Mouse (Mus musculus) neutrophil, adult 5-6 weeks (primary cell): ENCODE measurements around the gene Selplg. TPM values are rescaled to one million over a fixed set of nuclear protein-coding genes. Genes with fewer than 3 reads are reported as not detected.
"Not testable (repeated sequence)": the region's sequence is repeated elsewhere in the genome, so short reads cannot be mapped to it uniquely, and the experiment has no call there.

Source experiments
- ATAC-seq: fragments of 151-379, 151-347 bp; 2 replicates; pipeline ENCODE4 v1.8.0; 2017; ENCODE audit warnings: mild to moderate bottlenecking, moderate TSS enrichment; ENCODE audit not compliant: insufficient number of reproducible peaks, poor library complexity, low FRiP score, severe bottlenecking; ENCODE audit errors: extremely low read depth
- total RNA-seq: library from RNA; stranded (forward); fragments of 200-1000 nt; gene quantifications from 2 replicates; pipeline ENCODE4 v1.2.3, GENCODE M21; 2017

The Selplg gene
- total RNA-seq, 1 experiment from 2014 or later, result 568 TPM

DNA sequence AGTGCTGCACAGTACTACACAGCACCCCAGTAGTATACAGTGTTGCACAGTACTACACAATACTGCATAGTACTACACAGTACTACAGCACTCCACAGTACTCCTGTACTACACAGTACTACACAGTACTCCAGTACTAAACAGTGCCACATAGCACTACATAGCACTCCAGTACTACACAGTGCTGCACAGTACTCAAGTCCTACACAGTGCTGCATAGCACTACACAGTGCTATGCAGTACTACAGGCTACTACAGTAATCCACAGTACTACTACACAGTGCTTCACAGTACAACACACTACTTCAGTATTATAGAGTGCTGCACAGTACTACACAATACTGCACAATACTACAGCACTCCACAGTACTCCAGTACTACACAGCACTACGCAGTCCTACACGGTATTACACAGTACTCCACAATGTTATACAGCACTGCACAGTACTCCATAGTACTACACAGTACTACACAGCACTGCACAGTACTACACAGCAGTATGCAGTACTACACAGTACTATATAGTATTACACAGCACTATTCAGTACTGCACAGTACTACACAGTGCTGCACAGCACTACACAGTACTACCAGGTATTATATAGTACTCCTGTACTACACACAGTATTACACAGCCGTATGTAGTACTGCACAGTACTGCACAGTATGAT, 52.2 kb downstream of the Selplg start:
- ATAC-seq, result no peak

DNA sequence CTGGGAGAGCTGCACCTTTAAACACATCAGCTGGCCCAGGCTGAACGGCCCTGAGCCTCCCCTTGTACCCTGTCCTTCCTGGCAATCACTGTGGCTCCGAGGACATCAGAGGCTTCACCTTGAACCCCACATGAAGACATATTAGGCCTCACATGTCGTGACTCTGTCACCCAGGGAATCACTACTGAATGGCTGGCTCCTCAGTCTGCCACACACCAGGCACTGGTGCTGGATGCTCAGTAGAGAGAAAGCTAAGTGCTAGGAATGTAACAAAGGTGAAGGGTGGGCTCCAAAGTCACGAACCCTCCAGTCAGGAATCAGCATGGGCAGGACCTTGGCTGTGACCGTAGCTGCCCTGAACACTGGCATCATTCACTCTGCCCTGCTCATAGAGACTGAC, 52.9 kb downstream of the Selplg start:
- no peak for ATAC-seq

DNA sequence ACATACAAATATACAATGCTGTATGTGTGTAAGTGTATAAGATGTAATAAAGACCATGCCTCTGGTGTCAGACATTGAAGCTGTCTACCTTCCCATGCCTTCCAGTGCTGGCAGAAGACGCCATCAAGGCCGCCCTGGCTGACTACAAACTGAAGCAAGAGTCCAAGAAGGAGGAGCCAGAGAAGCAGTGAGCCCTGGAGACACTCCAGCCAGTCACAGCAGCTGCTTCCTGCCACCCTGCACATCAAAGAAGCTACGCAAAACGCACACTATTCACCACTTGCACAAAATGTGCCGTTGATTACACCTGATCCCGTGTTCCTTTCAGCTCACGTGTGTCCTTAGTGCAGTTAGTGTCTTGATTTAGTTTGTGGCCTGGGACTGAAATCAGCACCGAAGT, 54.7 kb downstream of the Selplg start:
- ATAC-seq, result not testable (repeated sequence)

DNA sequence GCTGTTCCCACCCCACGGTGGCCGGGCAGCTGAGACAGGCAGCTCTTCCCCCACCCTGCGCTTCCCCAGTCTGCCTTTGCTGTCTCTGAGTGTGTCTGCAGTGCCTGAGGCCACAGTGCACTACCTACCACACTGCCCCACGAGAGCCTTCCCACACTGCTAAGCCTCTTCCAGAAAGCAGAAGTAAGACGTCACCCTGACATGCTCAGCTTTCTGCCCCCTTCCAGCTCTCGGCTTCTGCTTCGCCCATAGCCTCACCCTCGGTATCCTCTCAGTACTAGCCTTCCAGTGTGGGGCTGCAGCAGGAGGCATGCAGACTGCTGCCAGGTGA, 55.6 kb downstream of the Selplg start:
- peak; percentile 64 for ATAC-seq

DNA sequence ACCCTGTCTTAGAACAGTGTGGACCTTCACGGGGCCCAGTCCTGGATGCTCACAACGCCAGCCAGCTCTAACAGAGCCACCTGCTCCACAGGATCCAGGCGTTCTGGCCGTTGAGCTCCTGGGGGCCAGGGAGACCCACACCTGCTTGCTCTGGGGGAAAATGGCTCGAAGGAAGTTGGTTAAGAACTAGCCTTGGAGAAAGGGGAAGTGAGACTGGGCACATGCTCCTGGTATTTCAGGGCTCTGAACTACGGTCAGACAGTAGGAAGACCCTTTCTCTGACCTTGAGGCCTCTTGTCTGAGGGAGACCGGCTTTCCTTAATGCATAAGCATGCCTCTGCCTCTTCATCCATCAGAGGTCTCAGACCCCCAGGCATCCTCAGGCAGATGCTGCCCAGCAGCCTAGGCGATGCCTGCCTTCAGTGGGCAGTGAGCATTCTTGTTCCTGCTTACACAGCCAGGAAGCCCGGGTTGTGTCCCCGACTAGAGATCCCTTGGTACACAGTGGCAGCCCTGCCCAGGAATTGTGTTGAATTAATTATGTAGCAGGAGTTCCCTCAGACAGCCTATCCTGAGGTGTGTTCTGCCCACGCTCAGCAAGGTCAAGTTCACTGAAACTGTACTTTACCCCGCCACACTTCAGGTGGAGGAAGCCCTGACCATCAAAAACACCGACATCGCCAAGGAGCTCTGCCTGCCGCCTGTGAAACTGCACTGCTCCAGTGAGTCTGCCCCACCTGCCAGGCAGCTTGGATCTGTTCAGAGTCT, 56.1 kb downstream of the Selplg start:
- no peak for ATAC-seq

DNA sequence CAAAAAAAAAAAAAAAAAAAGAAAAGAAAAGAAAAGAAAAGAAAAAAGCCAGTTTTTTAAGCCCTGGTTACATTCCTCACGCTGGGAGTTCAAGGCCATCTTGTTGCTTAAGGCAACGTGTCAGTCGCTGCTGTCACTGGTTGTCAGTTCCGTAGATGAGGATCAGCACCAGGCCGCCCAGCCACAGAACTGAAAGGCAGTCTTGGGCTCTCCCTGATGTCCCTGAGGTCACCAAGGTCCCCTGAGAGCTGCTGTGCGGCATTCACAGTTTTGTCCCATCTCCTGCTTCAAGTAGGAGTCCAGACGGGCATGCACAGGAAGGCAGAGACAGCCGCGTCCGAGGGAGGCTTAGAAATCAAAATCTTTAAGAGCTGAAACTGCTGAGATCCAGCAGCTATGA, 56.9 kb downstream of the Selplg start:
- no peak for ATAC-seq

DNA sequence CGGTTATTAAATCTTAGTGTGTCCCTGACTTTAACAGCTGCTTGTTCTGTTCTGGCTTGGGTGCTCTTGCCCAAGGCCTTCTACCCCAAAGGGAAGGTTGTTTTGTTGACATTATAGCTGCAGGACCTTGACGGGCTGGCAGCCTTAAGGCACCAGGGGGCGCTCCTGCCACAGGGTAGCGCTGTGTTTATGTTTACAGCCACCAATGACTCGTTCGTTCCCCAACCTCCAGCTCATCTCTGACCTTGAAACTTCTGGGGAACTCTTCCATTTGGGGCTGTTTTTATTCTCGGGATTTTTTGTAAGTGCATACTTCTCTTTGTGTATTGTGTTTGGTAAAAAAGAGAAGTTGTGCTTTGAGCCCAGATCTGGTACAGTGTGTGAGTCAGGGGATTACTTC, 58.8 kb downstream of the Selplg start:
- ATAC-seq, result peak; percentile 59

DNA sequence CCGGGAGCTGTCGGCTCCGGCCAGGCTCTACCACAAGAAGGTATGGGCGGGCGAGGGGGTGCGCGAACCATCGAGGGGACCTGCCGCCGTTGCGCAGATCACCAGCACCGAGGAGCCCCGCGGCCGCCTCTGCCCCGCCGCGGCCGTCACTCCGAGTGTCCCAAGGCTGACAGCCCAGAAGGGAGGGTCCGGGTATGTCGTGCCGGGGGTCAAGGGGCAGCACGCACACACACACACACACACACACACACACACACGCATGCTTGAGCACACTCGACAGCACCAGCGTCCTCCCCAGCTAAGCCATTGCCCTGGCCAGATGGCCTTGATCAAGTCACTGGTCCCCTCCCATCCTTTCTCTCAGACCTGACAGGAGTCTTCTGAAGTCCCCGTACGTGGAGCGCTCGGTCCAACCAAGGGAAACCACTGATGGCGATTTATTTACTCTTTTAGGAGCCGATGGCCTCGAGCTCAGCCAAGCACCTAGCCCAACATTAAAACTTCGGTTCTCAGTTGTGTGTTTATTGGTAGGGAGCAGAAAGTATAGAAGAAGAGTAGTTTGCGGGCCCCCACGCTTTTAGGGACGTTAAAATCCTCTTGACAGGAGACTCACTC, 59.4 kb downstream of the Selplg start:
- no peak for ATAC-seq

DNA sequence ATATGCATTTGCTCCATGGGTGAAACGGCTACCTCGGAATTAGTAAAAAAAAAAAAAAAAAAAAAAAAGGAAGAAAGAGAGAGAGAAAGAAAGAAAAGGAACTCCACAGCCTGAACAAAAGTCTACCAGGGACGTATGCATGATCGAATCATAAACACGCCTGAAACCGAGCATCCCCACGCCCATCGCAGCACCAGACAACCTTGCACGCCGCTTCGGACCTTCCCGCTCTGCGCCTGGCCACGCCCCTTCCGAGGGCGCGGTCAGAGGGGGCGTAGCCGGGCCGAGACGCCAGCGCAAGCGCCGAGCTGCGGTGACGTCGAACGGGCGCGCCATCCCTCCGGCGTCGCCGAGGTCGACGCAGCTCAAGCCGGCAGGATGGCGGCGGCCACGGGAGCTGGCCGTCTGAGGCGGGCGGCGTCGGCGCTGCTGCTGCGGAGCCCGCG, 60.0 kb downstream of the Selplg start, which contains the start of the genes Sart3 and Iscu:
Sart3 (minus strand) TSS at position 61 of the 446 bp plus-strand sequence.
Iscu (plus strand) TSS at position 299 of the 446 bp plus-strand sequence.
- ATAC-seq, result peak; percentile 60

DNA sequence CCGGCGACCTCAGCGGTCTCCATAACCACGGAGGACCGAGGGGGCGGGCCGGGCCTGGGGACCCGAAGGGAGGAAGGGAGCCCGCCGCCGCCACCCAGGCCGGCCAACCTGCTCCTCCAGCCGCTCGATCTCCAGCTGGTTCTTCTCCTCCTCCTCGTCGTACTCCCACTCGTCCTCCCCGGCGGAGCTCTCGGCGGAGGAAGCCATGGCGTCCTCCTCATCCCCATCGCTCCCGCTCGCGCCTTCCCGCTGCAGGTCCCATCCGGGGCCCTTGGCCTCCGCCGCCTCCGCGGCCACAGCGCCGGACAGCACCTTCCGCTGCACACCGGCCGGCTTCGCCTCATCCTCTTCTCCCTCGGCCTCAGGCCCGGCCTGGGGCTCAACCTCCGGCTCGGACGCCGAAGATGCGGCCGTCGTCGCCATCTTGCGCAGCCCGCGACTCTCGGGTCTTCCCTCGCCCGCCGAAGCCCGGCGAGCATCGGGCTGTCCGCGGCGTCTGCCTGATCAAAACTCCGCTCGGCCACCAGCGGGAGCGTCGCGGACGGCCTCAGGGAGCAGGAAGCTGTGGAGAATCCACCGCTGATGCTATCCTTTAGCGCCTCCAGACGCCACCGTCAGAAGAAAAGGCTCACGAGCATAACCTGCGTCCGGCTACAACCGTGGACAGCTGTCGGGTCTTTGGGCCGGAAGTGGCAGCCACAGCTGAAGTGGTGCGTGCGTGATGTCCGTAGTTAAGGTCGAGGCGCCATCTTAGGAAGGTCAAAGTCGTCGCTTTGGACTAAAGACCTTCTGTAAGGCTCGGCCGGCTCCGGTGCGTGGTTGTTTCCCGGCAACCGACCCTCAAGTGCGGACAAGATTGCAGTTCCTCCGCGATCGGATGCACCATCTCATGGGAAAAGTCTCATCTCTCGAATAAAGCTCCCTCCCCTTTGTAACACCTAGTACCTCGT, 61.0 kb downstream of the Selplg start:
- peak; percentile 67 for ATAC-seq

DNA sequence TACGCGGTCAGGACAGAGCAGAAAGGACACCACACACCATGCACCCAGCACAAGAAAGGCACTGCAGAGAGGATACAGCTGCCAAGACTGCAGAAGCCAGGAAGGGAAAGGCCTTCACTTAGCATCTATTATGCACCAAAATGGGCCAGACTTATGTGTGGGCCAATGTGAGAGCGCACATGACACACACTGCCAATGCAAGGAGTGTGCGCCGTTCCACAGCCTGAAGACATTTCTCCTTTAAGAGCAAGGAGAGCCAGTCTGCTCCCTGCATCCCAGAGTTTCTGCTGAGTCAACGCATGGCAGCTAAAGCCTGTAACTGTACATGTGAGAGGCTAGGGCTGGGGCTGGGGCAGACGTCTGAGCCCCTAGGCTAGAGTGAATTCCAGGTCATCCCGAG, 63.6 kb downstream of the Selplg start:
- ATAC-seq, result no peak

Other genes with a start within 250 kb of the Selplg start
- gene Cmklr1, start 182.2 kb downstream of the Selplg start, total RNA-seq, result 0.49 and 0.58 TPM in 2 replicates
- gene 1700069L16Rik, start 107.9 kb downstream of the Selplg start, total RNA-seq, result not detected in 2 replicates
- gene Ficd, start 96.8 kb downstream of the Selplg start, total RNA-seq, result 3.6 and 3.8 TPM in 2 replicates
- 46.8 and 50.5 TPM in 2 replicates for gene Sart3, start 60.1 kb downstream of the Selplg start, total RNA-seq
- 162 and 184 TPM in 2 replicates for gene Iscu, start 59.9 kb downstream of the Selplg start, total RNA-seq
- gene Tmem119, start 32.1 kb downstream of the Selplg start, total RNA-seq, result 0.23 TPM in 1 of 2 replicates, not detected in the other
- 76.9 and 78.5 TPM in 2 replicates for gene Coro1c, start 76.1 kb upstream of the Selplg start, total RNA-seq
- gene Ssh1, start 161.2 kb upstream of the Selplg start, total RNA-seq, result 19.5 and 20.4 TPM in 2 replicates
- not detected in 2 replicates for gene Dao, start 171.1 kb upstream of the Selplg start, total RNA-seq
- gene Usp30, start 232.8 kb upstream of the Selplg start, total RNA-seq, result 8.5 and 10.6 TPM in 2 replicates